Mouse (Mus musculus) embryonic fibroblast, embryonic 13.5 days (primary cell): ENCODE measurements around the gene Pcsk2. TPM values are rescaled to one million over a fixed set of nuclear protein-coding genes. Genes with fewer than 3 reads are reported as not detected.

Source experiments
- H3K27ac ChIP-seq: 2 replicates; pipeline ENCODE4 v1.5.1; 2012; ENCODE audit warnings: low read length, control low read depth, inconsistent platforms; ENCODE audit not compliant: insufficient read depth
- H3K4me1 ChIP-seq: 2 replicates; pipeline ENCODE4 v1.6.1; 2011; ENCODE audit warnings: low read length; ENCODE audit not compliant: control insufficient read depth, insufficient read depth
- H3K4me3 ChIP-seq: 2 replicates; pipeline ENCODE4 v1.5.1; 2011; ENCODE audit warnings: mild to moderate bottlenecking, control low read depth, low read length; ENCODE audit not compliant: insufficient read depth
- CTCF ChIP-seq: IDR thresholded peaks from 2 replicates; pipeline ENCODE4 v1.5.1; 2011; ENCODE audit warnings: mild to moderate bottlenecking, control low read depth, low read length, moderate library complexity, borderline replicate concordance; ENCODE audit not compliant: insufficient read depth
- POLR2A ChIP-seq: IDR thresholded peaks from 2 replicates; pipeline ENCODE4 v1.6.1; 2011; ENCODE audit warnings: low read depth, mild to moderate bottlenecking, control low read depth, low read length, moderate library complexity
- polyA plus RNA-seq: library from polyadenylated mRNA; stranded (reverse); fragments of >200 nt; gene quantifications from 2 replicates; pipeline ENCODE4 v1.2.4, GENCODE M21; 2011; ENCODE audit warnings: low read depth; ENCODE audit not compliant: missing spikeins, insufficient read length

The Pcsk2 gene
- polyA plus RNA-seq, 1 experiment: 0.23 TPM

DNA sequence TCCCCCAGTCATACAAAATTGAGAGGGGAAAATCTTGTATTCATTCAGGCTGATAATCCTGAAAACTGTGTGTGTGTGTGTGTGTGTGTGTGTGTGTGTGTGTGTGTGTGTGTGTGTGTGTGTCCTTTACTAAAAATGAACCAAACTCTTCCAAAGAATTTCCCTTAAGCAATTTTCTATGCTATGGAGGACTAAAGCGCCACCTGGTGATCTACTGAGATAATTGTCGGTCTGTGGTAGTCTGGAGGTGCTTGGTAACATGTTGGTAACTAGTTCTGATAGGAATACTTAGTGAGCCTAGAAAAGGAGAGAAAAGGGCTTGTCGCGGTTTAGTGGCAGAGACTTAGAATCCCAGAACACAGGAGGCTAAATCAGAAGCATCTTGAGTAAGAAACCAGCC is 230.5 kb downstream of the Pcsk2 start:
- H3K4me1 ChIP-seq: no peaks in the 10 kb centered on the region
- H3K4me3 ChIP-seq: no peak overlapping the region
- TF ChIP-seq CTCF (no peak), POLR2A (no peak)
- H3K27ac ChIP-seq: no peak overlapping the region

DNA sequence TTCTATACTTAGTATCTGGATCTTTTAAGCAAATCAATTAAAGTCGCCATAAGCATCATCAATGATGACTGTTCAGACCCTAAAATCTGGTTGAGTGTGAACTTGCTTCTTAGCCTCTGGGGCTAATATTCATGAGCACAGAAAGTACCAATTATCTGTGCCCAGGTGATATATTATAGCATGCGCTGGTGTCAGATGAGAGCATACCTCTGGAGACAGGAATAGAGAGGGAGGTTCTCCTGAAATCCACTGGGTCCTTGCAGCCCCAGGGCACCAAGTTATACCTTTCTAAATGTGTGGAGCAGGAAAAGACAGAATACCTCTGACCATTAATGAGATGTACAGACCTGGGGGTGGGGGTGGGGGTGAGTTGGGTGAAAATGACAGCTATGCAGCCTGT is 234.4 kb downstream of the Pcsk2 start:
- TF ChIP-seq POLR2A: no peak
- TF ChIP-seq CTCF: no peak
- Histone ChIP-seq H3K4me3 (no peak overlapping the region), H3K27ac (no peak overlapping the region), H3K4me1 (no peaks in the 10 kb centered on the region)

DNA sequence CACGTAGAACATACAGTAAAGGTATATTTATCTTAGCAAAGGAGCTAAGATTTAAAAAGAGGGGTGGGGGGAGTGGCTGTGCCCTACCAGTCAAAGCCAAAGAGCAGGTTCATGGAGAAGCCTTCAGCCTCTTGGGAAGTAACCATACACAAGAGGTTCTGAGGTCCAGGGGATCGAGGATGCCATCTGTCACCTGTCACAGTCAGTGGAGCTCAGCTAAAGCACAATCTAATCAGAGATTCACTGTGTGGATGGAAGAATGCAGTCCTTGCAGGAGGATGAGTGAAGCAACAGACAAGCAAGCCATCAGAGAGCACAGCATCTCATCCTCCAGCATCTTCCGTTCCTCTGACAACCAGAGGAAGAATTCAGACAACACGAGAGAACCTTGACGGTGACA is 244.0 kb downstream of the Pcsk2 start:
- H3K4me3 ChIP-seq: no peak overlapping the region

DNA sequence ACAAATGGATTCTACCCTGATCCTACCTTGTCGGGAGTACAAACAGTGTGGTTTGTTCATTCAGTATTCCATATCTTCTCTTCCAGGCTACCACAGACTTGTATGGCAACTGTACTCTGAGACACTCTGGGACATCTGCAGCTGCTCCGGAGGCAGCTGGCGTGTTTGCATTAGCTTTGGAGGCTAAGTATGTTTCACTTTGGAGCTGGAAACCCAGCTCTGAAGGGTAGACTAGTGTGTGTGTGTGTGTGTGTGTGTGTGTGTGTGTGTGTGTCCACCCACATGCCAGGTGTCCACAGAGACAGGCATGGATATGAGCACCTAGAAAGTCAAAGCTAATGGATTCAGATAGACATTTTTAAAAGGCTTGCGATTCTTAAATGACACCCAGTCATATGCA is 249.9 kb downstream of the Pcsk2 start:
- Histone ChIP-seq H3K4me1 (no peaks in the 10 kb centered on the region), H3K27ac (no peak overlapping the region), H3K4me3 (no peak overlapping the region)
- no peak for TF ChIP-seq CTCF
- TF ChIP-seq POLR2A: no peak

More for the DNA sequence above, 244.0 kb downstream of the Pcsk2 start:
- H3K4me1 ChIP-seq: no peaks in the 10 kb centered on the region
- no peak overlapping the region for H3K27ac ChIP-seq
- TF ChIP-seq CTCF (no peak), POLR2A (no peak)

DNA sequence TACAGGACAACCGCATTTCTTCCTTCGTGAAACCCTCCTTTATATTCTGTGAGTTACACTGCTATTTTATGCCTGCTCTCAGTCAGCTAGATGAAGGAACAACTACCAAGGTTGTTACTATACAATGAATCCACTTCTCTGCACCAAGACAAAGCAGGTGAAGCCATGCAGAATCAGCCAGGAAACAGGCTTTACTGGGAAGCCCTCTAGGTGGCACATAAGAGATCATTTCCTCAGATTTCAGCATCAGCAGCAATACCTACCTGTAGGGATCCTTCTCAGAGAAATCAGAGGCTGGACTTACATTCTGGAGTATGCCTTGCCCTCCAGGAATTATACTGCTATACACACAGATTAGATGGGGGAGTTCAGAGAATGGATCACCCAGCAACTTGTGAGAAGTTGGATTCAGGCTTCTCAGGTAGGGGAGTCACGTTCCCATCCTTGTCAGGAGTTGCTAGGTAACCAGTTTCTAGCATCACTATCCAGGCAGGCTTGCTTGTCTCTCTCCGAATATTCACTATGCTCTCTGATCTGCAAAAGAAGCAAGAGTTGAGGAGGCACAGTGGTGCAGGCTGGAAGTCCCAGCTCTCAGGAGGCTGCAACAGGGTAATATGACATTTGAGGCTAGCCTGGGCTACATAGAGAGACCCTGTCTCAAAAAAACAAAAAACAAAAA is 250.5 kb downstream of the Pcsk2 start:
- Histone ChIP-seq H3K4me3 (no peak overlapping the region), H3K27ac (no peak overlapping the region), H3K4me1 (no peaks in the 10 kb centered on the region)
- TF ChIP-seq POLR2A (no peak), CTCF (no peak)

DNA sequence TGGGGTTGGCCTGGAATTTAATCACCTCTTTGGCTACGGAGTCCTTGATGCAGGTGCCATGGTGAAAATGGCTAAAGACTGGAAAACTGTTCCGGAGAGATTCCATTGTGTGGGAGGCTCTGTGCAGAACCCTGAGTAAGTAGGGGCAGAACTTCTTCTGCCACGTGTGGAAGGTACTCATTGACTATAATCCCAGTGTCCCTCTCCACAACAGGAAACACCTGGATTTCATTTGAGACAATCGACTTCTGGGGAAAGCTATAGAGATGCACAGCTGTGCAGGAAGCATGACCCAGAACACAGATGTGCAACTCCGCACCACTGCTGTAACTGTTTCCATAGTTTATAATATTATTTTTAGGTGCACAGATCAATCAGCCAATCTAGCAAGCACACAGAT is 255.1 kb downstream of the Pcsk2 start:
- H3K4me3 ChIP-seq: no peak overlapping the region
- H3K27ac ChIP-seq: no peak overlapping the region
- no peak for TF ChIP-seq POLR2A
- TF ChIP-seq CTCF: no peak
- H3K4me1 ChIP-seq: no peaks in the 10 kb centered on the region

DNA sequence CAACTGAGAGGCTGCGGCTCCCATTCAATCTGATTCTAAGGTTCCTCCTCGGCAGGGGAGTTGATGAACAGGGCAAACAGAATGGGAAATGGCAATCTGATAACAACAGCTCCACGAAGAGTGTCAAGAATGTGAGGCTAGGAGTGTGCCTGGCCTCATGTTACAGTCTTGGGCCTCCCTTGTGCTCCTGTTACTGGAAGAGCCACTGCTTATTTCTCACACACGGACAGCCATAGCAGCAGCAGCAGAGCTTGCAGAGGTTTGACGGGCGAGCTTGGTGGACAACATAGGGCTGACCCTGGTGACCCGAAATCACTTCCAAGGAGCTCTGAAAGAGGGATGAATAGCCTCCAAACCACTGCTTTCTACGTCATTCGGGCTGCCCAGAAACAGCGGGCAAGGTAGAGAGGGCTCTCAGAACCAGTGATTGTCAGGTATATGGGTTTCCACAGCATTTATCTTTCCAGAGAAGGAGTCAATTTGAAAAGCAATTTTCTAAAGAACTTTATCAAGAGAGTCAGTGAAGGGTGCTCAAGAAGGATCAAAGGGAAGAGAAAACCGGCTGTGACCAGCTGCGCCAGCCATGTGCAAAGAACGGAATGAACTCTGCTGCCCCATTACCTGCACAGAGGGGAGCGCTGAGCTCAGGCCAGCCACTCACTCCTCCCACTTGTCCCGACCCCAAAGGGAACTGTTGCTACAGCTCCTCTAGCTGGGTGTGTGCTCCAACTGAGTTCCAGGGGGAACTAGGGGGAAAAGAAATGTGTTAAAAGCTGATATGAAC is 260.4 kb downstream of the Pcsk2 start:
- Histone ChIP-seq H3K4me1 (no peaks in the 10 kb centered on the region), H3K27ac (no peak overlapping the region), H3K4me3 (no peak overlapping the region)
- TF ChIP-seq POLR2A: no peak
- TF ChIP-seq CTCF: no peak

DNA sequence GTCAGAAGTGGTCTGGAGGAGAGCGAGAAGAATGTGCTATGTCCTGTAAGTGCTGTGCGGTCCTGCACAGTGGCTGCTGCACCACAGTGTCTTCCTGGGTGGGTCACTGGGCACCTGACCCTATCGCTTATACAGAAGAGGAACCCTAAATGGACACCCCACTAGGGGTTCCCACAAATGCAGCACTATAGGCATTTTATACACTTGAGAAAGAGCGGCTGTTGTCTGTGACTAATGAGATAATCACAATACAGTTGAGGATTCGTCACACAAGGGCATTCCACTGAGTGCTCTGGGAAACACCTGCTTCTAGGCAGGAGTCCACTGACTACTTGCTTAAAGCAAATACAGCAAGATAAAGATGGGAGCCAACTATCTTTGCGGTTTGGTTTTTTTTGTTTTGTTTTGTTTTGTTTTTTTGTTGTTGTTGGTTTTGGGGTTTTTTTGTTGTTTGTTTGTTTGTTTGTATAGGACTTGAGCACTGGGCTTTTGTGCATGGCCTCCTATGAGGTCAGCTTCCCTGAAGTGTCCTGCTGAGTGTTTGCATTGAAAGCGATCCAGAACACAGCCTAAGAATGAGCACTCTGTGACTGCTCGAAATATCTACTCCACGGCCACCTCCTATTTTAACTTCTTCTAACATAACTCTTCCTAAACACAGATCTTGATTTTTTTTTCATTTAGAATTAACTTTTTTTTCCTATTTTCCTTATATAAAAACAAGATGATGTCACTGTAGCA is 261.1 kb downstream of the Pcsk2 start:
- no peak overlapping the region for H3K27ac ChIP-seq

GRCm38 (mm10) chr2:143808789-143809188 is 262.8 kb downstream of the Pcsk2 start:
- TF ChIP-seq CTCF: no peak
- no peak for TF ChIP-seq POLR2A
- Histone ChIP-seq H3K4me1 (no peaks in the 10 kb centered on the region), H3K4me3 (no peak overlapping the region), H3K27ac (no peak overlapping the region)

More for the DNA sequence above, 261.1 kb downstream of the Pcsk2 start:
- no peak overlapping the region for H3K4me3 ChIP-seq
- no peak for TF ChIP-seq CTCF
- no peak for TF ChIP-seq POLR2A
- no peaks in the 10 kb centered on the region for H3K4me1 ChIP-seq

- TF ChIP-seq POLR2A (no peak), CTCF (no peak)
- H3K27ac ChIP-seq: no peak overlapping the region
- no peaks in the 10 kb centered on the region for H3K4me1 ChIP-seq
- no peak overlapping the region for H3K4me3 ChIP-seq
Observed at GRCm38 (mm10) chr2:143812262-143812661, 266.3 kb downstream of the Pcsk2 start.
